Mouse (Mus musculus): ENCODE measurements around the gene Mettl2.

The Mettl2 gene

DNA sequence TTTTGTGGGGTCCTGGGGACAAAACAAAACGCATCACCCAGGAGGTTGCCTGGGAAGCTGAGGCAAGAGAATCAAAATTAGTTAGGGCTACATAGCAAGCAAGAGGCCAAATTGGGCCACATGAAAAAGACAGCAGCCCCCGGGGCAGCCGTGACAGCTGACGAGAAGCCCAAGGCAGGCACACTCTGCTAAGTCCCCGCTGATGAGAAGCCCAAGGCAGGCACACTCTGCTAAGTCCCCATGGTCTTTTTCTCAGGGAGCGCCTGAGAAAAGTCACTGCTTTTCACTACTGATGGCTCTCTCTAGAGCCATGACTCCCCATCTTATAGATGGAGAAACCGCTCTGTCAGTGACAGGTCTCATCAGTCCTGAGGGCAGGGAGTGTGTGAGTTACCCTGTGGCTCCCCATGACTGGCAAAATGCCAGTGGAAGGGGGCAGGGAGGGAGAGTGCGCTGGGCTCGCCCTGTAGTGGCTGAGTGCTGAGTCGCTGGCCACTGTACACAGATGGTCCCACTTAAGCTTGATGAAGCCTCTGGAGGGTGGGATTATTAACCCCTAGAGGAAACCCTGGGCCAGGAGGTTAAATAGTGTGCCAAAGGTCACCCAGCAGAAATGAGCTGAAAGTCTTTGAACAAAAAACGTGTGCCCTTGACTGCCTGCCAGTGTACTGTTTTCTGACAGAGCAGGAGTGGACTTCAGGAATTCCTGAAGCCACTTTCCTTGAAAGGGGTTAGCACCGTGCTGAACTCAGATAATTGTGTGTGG is 27.0 kb downstream of the Mettl2 start:
- DNase-seq, result no peak

DNA sequence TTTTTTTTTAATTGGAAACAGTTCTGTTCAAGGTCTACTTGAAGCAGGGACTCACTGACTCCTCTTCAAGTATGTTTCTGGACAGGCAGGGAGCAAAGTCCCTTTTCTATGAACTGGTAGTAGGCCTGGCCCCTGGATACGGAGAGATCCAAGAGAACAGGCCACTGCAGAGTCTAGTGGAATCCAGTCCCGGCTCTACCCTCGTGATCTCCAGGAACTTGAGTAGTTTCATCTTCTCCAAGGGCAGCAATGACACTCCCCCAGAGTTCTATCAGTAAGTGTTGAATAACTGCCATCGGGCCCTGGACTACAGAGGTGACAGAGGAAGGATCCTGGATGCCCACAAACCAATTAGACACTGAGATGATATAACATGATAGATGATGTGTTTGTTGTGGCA is 29.7 kb downstream of the Mettl2 start:
- DNase-seq, result no peak

DNA sequence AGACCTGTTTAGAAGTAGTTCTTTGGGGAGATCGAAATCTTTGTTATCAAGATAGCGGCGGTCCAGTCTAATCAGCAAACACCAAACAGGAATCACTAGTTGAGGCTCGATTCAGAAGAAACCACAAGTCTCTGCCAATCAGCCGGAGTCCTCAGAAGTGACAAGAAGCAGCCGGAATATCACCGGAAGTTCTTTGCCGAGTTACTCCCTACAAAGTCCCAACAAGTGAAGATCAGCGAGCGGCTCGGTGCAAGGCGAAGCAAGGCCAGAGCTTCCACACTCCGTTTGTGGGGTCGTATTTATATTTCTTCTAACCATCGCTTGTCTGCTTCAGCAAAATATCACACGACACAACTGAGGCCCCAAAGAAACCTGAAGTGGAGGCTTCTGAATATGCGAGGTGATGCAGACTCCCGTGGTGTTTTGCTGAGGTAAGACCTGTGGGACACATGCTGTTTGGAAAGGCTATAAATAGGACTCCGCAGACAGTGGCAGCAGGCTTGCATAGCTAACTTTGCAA is 30.6 kb downstream of the Mettl2 start:
- DNase-seq, result no peak

DNA sequence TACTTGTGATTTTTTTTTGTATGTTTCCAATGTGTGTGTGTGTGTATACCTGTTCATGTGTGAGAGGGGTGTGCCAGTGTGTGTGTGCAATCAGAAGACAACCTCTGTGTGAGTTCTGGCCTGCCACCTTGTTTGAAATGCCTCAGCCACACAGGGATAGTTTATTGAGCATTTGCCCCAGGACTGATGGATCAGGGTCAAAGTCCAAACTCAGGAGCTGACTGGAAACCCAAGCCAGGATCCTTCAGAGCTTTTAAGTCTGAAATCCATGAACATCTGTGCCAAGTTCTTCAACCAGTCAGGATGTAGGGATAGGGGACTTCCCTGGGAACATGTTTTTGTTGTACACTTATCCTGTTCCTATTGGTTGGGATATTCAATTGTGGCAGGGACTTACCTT is 31.8 kb downstream of the Mettl2 start:
- no peak for DNase-seq

DNA sequence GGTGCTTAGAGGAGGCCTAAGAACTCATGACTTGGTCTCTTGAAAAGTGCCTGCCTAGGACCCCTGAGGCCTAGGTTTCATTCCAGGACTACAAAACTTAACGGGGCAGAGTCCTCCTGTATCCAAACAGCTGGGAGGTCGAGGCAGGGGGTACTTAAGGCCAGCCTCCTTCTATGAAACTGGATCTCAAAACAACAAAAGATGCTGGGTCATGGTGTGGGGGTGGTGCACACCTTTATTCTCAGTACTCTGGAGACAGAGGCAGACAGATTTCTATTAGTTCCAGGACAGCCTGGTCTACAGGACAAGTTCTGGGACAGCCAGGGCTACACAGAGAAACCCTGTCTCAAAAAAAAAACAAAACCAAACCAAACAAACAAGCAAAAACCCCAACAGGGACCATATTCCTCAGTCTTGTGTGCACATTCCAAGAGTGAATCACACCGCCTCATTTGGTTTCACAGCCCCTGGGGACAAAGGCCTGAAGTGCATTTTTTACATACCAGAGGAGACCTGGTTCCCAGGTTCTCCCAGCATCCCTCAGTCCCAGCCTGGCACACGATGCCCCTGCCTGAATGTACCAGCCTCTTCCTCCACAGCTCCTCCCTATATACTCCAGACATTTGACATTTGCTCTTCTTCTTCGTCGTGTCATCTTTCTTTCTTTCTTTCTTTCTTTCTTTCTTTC is 33.6 kb downstream of the Mettl2 start:
- no peak for DNase-seq

DNA sequence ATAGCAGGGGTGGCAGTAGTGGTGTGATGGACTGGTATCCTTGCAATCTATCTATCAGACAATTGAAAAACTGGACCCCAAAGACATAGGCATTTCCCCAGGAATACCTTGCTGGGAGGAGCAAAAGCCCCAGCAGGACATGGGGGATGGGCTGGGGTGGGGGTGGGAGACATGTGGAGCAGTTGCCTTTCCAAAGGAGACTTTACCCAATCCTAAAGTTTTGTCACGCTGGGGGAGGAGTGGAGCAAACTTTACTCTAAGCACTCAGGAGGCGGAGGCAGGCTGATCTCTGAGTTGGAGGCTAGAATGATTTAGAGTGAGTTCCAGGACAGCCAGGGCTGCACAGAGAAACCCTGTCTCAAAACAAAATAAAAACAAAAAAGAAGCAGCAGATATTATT is 35.2 kb downstream of the Mettl2 start:
- no peak for DNase-seq

DNA sequence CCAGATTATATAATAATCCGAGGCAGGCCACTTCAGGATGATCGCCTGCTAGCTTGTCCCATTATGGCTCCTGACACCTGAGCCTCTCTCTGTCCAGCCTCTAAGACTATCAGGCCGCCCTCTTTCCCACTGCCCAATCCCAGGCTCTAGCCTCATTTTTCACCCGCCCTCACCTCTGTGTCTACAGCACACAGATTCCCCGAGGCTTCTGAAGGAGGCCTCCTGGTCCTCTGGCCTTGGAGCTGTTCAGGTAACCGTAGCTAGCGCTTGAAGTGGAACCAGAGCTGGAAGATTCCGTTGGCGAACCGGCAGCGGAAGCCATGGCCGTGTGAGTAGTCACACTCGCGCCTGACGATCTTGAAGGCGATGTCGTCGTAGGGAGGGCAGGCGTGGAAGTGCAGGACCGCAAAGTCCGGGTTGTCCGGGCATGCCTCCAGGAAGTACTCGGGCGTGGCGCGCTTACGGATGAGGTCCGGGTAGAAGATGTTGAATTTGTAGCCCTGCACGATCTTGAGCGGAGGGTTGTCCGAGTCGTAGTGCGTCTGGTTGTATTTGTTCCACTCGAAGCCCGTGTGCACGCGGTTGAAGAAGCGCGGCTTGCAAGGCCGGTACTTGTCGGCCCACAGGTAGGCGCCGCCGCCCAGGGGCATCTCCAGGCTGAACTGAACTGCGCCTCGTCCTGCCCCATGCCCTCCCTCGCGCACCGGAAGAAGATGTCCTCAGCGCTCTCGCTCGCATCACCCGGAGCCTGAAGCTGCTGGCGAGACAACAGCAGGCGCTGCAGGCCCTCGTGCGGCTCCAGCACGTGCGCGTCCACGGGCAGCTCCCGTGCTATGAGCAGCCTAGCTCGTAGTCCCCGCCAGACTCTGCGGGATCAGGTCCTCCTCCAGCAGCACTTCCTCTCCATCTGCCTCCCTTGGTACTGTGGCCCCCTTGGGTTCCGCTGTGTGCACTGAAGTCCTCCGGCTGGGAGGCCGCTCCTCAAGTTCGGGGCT is 38.6 kb downstream of the Mettl2 start:
- DNase-seq, result no peak

DNA sequence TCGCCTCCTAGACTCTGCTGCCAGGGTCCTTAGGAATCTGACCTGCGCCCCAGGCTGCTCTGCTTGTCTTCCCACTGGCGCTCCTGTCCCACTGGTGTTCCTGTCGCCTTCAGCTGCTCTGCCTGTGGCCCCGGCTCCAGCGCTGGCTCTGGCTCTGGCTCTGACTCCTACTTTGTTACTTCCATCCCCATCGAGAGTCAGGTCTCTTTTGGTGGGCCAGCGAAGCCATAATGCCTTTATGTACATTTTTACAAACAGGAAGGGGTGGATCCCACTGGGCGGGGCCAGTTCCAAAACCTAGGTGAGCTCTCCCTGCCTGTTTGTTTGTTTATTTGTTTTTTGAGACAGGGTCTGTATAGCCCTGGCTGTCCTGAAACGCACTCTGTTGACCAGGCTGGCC is 40.6 kb downstream of the Mettl2 start:
- no peak for DNase-seq

DNA sequence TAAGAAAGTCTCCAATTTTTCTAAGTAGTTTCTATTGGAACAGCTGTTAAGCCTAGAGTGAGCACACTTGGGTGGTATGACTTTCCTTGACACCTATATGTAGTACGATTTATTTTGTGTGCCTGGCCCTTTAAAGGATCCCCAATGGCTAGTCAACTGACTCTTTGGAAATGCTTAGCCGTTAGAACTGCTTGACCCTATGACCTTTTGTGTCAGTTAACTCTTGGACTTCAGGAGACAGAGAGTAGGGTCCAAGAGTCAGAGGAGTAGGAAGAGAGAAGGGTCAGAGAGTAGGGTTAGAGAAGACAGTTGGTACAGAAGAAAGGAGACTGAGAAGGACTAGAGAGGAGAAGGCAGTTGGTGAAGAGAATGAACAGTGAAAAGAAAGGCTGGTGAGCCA is 52.3 kb downstream of the Mettl2 start, which contains the start of gene Tlk2:
Gene Tlk2 (plus strand): TSS at position 292 of the 400 bp plus-strand sequence.
- no peak for DNase-seq

DNA sequence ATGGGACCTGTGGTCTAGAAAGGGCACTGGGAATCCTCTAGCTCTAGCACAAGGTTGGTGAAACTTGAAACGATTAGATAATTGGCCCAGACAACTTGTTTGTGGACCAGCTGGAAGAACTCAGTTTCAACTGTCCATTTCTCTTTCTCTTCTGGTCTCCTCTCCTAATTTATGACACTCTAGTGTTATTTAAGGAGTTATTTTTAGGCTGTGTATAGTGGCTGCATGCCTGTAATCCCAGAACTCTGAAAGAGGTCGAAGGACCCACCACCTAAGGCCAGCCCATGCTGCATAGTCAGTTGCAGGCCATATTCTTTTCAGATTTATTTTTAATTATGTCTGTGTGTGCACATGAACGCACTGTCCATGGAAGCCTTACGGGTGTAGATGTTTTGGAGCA is 53.3 kb downstream of the Mettl2 start:
- no peak for DNase-seq

DNA sequence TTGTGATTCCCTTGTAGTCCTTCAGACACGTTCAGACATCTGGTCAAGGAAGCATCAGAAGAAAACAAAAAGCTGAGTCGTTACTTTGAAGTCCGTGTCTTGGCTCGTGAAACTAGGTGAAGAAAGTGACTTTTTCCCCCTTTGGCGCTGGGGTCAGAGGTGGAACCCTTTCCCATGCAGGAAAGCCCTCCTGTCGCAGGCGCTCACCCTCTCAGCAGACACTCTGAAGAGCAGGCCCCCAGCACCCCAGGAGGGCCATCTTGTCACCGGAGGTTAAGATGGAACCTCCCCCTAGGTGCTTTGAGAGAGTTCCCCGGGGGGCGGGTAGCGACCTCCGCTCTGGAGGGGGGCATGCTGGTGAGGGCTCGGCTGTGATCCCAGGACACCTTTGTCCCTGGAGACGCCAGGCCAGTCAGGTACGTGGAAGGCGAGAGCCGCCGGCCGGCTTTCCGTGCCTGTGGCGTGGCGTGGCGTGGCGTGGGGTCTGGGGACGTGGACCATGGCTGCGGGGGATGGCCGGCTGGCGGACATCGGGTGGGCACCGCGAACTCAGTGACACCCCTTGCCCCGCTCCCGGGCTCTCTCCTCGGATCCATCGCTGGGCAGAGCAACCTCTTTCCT is 54.4 kb downstream of the Mettl2 start:
- peak; percentile 43 for DNase-seq

DNA sequence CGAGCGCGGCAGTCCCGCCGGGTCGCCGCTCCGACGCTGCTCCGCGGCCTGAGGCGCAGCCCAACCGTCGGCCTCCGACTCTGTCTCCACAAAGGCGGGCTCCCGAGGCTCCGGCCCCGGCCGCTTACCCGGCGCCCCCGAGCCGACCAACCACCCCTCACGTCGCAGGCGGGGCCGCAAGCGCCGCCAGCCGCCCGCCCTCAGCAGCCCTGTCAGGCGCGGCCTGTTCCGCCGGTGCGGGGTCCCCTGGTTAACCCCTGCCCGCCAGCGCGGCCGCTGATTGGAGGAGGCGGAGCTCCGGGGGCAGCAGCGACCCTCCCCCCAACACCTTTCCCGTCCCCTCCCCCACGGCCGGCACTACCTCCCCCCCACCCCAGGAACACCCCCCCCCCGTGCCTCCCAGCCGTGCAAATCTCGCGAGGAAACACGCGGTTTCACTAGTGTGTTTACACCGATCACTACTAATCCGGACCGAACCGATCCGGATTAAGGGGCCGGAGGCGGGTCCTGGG is 55.0 kb downstream of the Mettl2 start:
- DNase-seq, result peak; percentile 83

DNA sequence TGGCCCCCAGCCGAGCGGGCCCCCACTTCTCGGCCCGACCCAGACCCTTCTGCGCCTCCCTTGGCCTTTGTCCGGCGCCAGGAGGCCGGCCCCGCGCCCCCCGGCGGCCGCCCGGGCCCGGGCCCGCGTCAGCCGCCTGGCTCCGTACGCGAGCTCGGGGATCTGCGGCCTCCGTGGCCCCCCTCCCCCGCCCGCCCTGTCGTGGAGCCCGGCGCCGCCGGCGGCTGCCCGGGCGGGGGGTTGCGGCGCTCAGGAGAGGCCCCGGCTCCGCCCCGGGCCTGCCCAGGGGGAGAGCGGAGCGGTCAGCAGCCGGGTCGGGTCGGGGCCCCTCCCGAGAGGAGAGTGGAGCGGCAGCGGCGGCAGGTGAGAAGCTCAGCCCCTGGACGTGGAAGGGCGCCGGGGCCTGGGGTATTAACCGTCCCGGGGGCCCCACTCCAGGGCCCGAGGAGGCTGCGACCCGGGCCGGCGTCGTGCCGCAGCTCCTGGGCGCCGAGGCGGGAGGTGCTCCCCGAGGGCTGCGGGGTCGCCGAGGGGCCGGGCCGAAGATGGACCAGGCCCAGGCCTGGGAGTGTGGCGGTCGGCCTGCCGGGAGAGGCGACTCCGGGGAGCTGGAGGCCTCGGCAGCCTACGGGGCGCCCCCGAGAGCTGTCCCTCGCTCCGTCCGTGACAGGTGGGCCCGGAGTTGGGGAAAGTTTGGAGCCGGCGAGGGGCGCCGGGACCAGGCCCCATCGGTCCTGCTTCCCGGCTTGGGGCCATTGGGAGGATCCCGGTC is 55.6 kb downstream of the Mettl2 start:
- DNase-seq, result peak; percentile 40

DNA sequence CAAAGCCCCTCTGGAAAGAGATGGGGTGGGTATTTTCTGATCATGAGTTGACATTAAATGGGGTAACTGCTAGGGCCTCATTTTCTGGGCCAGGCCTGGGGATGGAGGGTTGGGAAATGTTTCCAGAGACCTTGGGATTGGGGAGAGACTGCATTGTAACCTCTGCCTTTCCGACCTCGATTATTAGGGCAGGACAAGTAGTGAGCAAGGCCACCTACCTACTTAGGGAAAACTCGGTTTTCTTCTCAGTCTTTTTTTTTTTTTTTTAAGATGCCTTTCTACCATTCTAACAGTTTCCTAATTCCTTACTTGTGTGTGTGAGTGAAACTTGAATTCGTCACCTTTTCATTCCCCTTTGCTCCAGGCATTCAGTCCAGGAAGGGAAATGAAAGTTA is 56.2 kb downstream of the Mettl2 start:
- DNase-seq, result no peak

DNA sequence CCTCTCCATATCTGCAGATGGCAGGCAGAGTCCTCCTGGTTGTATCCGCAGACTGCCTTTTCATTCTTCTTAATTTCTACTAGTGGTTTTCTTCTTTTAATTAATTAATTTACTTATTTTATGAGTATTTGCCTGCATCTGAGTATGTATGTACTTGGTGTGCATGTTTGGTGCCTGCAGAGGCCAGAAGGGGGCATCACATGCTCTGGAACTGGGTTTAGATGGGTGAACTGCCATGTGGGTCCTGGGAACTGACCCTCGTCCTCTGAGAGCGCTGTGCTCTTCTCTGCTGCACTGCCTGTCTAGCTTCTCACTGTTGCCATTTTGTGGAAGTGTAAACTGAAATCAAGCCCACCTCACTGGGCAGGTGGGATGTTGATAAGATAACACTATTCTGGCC is 58.5 kb downstream of the Mettl2 start:
- no peak for DNase-seq
